Mouse (Mus musculus) liver, embryonic 14.5 days (tissue): ENCODE data around the gene Mknk1. TPM values are rescaled to one million over a fixed set of nuclear protein-coding genes. Genes with fewer than 3 reads are reported as not detected.

ENCODE experiments used
- ATAC-seq: fragments of 200-750 bp; cut with Nextera tagmentation; 2 replicates; pipeline ENCODE4 v1.8.0; 2017; ENCODE audit warnings: moderate number of reproducible peaks, mild to moderate bottlenecking, moderate library complexity; ENCODE audit not compliant: insufficient read depth
- DNase-seq, 3 experiments: peaks; one replicate each; pipeline ENCODE4 v3.0.0-alpha.2; 2012 to 2013; ENCODE audit warnings: low read depth in 3 of 3, low spot score in 3 of 3
- H3K27ac ChIP-seq: fragments of 300-500 bp; sonication (generic); 2 replicates; pipeline ENCODE4 v1.5.1; 2014; ENCODE audit warnings: moderate library complexity, mild to moderate bottlenecking, control low read depth, inconsistent platforms
- H3K27me3 ChIP-seq: fragments of 300-500 bp; sonication (generic); 2 replicates; pipeline ENCODE4 v1.6.1; 2014; ENCODE audit warnings: mild to moderate bottlenecking, low read length, moderate library complexity; ENCODE audit not compliant: control insufficient read depth, insufficient read depth
- H3K36me3 ChIP-seq: fragments of 300-500 bp; sonication (generic); replicated peaks from 2 replicates; pipeline ENCODE4 v1.6.1; 2014; ENCODE audit warnings: low read depth; ENCODE audit not compliant: control insufficient read depth, insufficient read depth
- H3K4me1 ChIP-seq, 2 experiments: fragments of 200-500 bp in 1 of 2; fragments of 300-500 bp in 1 of 2; sonication (generic) in 1 of 2; replicated peaks; 2 replicates each; pipeline ENCODE4 v1.6.1; 2012 to 2014; ENCODE audit warnings: antibody characterized with exemption in 1 of 2, inconsistent platforms in 1 of 2, low read length in 1 of 2; ENCODE audit not compliant: control insufficient read depth in 2 of 2, insufficient read depth in 2 of 2
- H3K4me2 ChIP-seq: fragments of 300-500 bp; sonication (generic); 2 replicates; pipeline ENCODE4 v1.6.1; 2014; ENCODE audit warnings: low read depth, mild to moderate bottlenecking, control low read depth, moderate library complexity
- H3K4me3 ChIP-seq, 2 experiments: fragments of 200-500 bp in 1 of 2; fragments of 300-500 bp in 1 of 2; sonication (generic) in 1 of 2; 2 replicates each; pipeline ENCODE4 v1.5.1; 2012 to 2014; ENCODE audit warnings: low read depth in 2 of 2, low read length in 2 of 2, mild to moderate bottlenecking in 2 of 2, control low read depth in 1 of 2, inconsistent platforms in 1 of 2, moderate library complexity in 1 of 2; ENCODE audit not compliant: insufficient read depth in 1 of 2
- H3K9ac ChIP-seq: fragments of 300-500 bp; sonication (generic); replicated peaks from 2 replicates; pipeline ENCODE4 v1.6.1; 2014; ENCODE audit warnings: mild to moderate bottlenecking, control low read depth, moderate library complexity
- H3K9me3 ChIP-seq: fragments of 300-500 bp; sonication (generic); 2 replicates; pipeline ENCODE4 v1.6.1; 2016; ENCODE audit warnings: low read length, mixed read lengths; ENCODE audit not compliant: control insufficient read depth
- CTCF ChIP-seq: IDR thresholded peaks from 2 replicates; pipeline ENCODE4 v1.5.1; 2016; ENCODE audit warnings: antibody characterized with exemption, low read depth, control low read depth
- EP300 ChIP-seq: IDR thresholded peaks from 2 replicates; pipeline ENCODE4 v1.6.1; 2016; ENCODE audit warnings: antibody characterized with exemption, low read depth
- WGBS: fragments of 180-500 bp; shearing (Covaris S2); extraction: QIAGEN DNeasy Blood & Tissue Kit; methylation state at CpG from one replicate; pipeline ENCODE4 v1.1.7; 2014; ENCODE audit not compliant: insufficient replicate concordance; 5-methylcytosine and 5-hydroxymethylcytosine counted together
- polyA plus RNA-seq, 2 experiments: library from polyadenylated mRNA; depleted of rRNA in 1 of 2; stranded (reverse) in 1 of 2; unstranded in 1 of 2; fragments of >200 nt; fragmentation: Nextera tagmentation in 1 of 2; extraction: Ambion mirVana in 1 of 2; gene quantifications; 2 replicates each; pipeline versions ENCODE4 v1.2.1 to v1.2.3; 2012 to 2014

Mknk1 gene
- polyA plus RNA-seq, 2 experiments = 21.3 to 34.8 TPM

DNA sequence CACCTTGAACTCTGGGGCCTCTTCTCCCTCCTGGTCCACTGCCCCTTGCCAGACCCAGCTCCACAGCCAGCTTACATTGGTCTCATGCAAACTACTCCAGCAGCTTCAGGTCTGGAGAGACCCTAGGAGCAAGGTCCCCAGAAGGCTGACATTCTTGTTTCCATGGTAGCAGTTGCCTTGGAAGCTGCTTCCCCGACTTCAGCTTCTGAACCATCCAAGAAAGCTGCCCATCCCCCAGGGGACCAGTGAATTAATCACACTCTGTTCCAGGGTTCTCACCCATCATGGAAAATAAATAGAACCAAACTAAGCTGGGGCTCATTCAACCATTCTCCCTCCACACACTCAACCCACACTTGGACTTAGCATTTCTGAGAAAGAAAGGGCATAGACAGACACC is 42.2 kb downstream of the Mknk1 start:
- WGBS = 31% methylated on average over 1 of the region's 1 CpGs
- H3K9me3 ChIP-seq = no peaks in the 10 kb centered on the region
- no peak overlapping the region for H3K4me2 ChIP-seq
- ATAC-seq = no peak
- no peaks in the 10 kb centered on the region for H3K4me1 ChIP-seq
- no peak overlapping the region for H3K27ac ChIP-seq
- no peak overlapping the region for H3K4me3 ChIP-seq
- H3K36me3 ChIP-seq = peaks cover 10% of the 10 kb centered on the region
- DNase-seq = no peak
- no peak overlapping the region for H3K9ac ChIP-seq
- H3K27me3 ChIP-seq = no peaks in the 10 kb centered on the region
- no peak for TF ChIP-seq EP300
- no peak for TF ChIP-seq CTCF

DNA sequence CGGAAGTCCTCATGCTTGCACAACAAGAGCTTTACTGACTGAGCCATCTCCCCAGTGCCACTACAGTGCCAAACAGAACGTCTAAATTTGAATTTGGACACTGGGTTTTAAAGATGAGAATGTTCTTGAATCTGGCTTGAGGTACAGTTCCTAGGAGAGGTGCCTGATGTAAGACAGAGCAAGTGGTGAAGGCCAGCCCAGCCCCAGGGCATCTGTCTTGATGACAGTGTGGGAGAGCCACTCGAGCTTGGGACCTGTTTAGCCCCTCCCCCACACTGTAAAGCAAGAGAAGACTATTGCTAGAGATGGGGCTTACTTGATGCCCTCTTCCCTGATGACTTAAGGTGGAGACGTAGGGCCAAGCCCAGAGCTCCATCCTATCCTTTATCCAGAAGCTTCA is 43.2 kb downstream of the Mknk1 start:
- Histone ChIP-seq H3K27ac (no peak overlapping the region), H3K4me3 (no peak overlapping the region), H3K36me3 (no peaks in the 10 kb centered on the region; the same call in 1 of the 2 replicates), H3K9ac (no peak overlapping the region), H3K27me3 (no peaks in the 10 kb centered on the region), H3K4me2 (no peak overlapping the region), H3K9me3 (no peaks in the 10 kb centered on the region), H3K4me1 (no peaks in the 10 kb centered on the region)
- no peak for ATAC-seq
- no peak for DNase-seq
- no peak for TF ChIP-seq EP300
- TF ChIP-seq CTCF = no peak
- 39% methylated on average over 4 of the region's 4 CpGs for whole genome bisulfite sequencing

DNA sequence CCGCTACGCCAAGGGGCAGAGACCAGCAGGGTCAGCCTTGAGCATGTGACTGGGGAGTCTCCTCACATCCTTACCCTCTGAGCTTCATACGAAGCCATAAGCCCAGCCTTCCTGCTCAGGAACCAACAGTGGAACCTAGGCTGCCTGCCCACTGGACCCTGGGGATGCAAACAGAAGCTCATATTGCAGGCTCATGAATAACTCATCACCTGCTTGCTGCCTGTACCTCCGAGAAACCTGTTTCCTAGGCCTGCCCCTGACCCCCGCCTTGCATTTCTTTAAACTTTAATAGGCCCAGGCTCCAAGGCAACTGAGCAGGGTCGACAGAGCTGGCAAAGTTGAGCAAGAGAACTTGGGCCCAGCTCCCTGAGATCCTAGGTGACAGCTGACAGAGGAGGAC is 45.0 kb downstream of the Mknk1 start, which contains the start of gene Kncn:
TSS of gene Kncn (plus strand) at position 379 of the 400 bp plus-strand sequence.
- Histone ChIP-seq H3K4me3 (no peak within 1 kb of the TSS), H3K36me3 (no peaks in the 10 kb centered on the region), H3K9ac (no peak within 1 kb of the TSS), H3K27ac (no peak within 1 kb of the TSS), H3K27me3 (no peaks in the 10 kb centered on the region; the same call in 1 of the 2 replicates), H3K4me2 (no peak within 1 kb of the TSS), H3K4me1 (no peaks in the 10 kb centered on the region), H3K9me3 (no peaks in the 10 kb centered on the region)
- WGBS = 65% methylated on average over 6 of the region's 6 CpGs
- DNase-seq = no peak
- TF ChIP-seq EP300 (no peak), CTCF (no peak)
- no peak for ATAC-seq

DNA sequence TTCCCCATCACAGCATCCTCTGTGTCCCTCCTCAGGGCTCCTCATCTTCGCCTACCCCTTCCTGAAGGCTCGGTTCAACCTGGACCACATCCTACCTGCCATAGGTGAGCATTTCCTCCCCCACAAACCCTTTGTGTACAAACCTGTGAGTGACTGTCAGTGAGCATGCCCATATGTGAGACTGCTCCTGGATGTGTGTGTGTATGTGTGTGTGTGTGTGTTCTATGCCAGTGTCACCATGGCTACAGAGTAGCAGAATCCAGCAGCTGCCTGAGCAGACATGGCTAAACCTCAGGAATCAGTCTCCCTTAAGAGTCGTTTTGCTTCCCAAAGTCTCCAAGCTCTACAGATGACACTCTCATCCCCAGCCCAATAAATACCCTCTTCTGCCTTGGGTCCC is 46.8 kb downstream of the Mknk1 start:
- H3K9ac ChIP-seq = no peak overlapping the region
- ATAC-seq (no peak), DNase-seq (no peak)
- H3K4me2 ChIP-seq = no peak overlapping the region
- H3K9me3 ChIP-seq = no peaks in the 10 kb centered on the region
- no peak overlapping the region for H3K27ac ChIP-seq
- H3K4me1 ChIP-seq = no peaks in the 10 kb centered on the region
- TF ChIP-seq CTCF (no peak), EP300 (no peak)
- H3K27me3 ChIP-seq = peaks cover 18% of the 10 kb centered on the region
- no peaks in the 10 kb centered on the region for H3K36me3 ChIP-seq
- no peak overlapping the region for H3K4me3 ChIP-seq
- 48% methylated on average over 3 of the region's 3 CpGs for WGBS

DNA sequence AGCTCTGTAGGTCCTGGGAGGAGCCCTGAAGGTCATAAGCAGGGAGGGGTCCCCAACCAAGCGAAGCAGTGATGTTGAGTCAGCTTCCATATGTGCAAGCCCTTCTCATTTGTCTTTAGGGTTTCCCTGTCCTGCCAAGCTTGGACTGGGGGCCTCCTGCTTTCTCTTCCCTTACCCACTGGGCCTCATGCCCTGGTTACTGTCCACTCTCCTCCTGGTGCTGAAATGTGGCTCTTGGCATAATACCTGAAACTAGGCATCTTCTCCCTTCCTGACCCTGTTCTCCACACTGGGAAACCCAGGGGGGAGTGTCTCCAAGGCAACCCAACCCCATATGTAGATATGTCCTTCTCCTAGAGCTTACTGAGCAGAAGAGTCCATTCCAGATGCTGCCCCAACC is 47.9 kb downstream of the Mknk1 start:
- no peak for TF ChIP-seq CTCF
- no peak for TF ChIP-seq EP300
- ATAC-seq (no peak), DNase-seq (no peak)
- H3K36me3 ChIP-seq = no peaks in the 10 kb centered on the region
- H3K27ac ChIP-seq = no peak overlapping the region
- no peaks in the 10 kb centered on the region for H3K9me3 ChIP-seq
- H3K4me3 ChIP-seq = no peak overlapping the region
- H3K4me1 ChIP-seq = no peaks in the 10 kb centered on the region
- H3K9ac ChIP-seq = no peak overlapping the region
- WGBS = 50% methylated on average over 1 of the region's 1 CpGs
- no peak overlapping the region for H3K4me2 ChIP-seq
- H3K27me3 ChIP-seq = peaks cover 28% of the 10 kb centered on the region
